Mouse (Mus musculus) ES-Bruce4 (cell line): Measurements from ENCODE around the gene Dpy19l1. TPM values are rescaled to one million over a fixed set of nuclear protein-coding genes. Genes with fewer than 3 reads are reported as not detected.

Source experiments
- H3K27ac ChIP-seq: 2 replicates; pipeline ENCODE4 v1.5.1; 2012; ENCODE audit warnings: low read length, inconsistent platforms; ENCODE audit not compliant: insufficient read depth
- H3K27me3 ChIP-seq: 2 replicates; pipeline ENCODE4 v1.6.1; 2012; ENCODE audit warnings: mild to moderate bottlenecking, low read length, inconsistent platforms; ENCODE audit not compliant: control insufficient read depth, poor library complexity, insufficient read depth, severe bottlenecking
- H3K36me3 ChIP-seq: 2 replicates; pipeline ENCODE4 v1.6.1; 2012; ENCODE audit warnings: inconsistent platforms, mild to moderate bottlenecking, low read length, moderate library complexity; ENCODE audit not compliant: control insufficient read depth, poor library complexity, insufficient read depth, severe bottlenecking
- H3K4me1 ChIP-seq: one replicate; pipeline ENCODE4 v1.8.1; 2011; ENCODE audit warnings: low read length; ENCODE audit not compliant: control insufficient read depth, insufficient read depth
- H3K4me3 ChIP-seq: 2 replicates; pipeline ENCODE4 v1.5.1; 2011; ENCODE audit warnings: low read depth, mild to moderate bottlenecking, low read length
- H3K9ac ChIP-seq: 2 replicates; pipeline ENCODE4 v1.6.1; 2012; ENCODE audit warnings: low read depth, mild to moderate bottlenecking, inconsistent platforms; ENCODE audit not compliant: poor library complexity, severe bottlenecking
- H3K9me3 ChIP-seq: replicated peaks from 2 replicates; pipeline ENCODE4 v1.6.1; 2012; ENCODE audit warnings: mild to moderate bottlenecking, low read length, inconsistent platforms; ENCODE audit not compliant: control insufficient read depth, poor library complexity, insufficient read depth, severe bottlenecking
- CTCF ChIP-seq: IDR thresholded peaks from one replicate; pipeline ENCODE4 v1.8.1; 2011; ENCODE audit warnings: low read depth, low read length
- EP300 ChIP-seq: IDR thresholded peaks from 2 replicates; pipeline ENCODE4 v1.6.1; 2011; ENCODE audit warnings: low read depth, low read length; ENCODE audit not compliant: insufficient read depth
- POLR2A ChIP-seq: IDR thresholded peaks from one replicate; pipeline ENCODE4 v1.8.1; 2011; ENCODE audit warnings: low read length; ENCODE audit not compliant: insufficient read depth
- polyA plus RNA-seq: library from polyadenylated mRNA; stranded (reverse); fragments of >200 nt; gene quantifications from 2 replicates; pipeline ENCODE4 v1.2.4, GENCODE M21; 2011; ENCODE audit warnings: low read depth; ENCODE audit not compliant: missing spikeins, insufficient read depth, insufficient read length

Dpy19l1 gene
- polyA plus RNA-seq, 1 experiment, result 39.7 TPM

DNA sequence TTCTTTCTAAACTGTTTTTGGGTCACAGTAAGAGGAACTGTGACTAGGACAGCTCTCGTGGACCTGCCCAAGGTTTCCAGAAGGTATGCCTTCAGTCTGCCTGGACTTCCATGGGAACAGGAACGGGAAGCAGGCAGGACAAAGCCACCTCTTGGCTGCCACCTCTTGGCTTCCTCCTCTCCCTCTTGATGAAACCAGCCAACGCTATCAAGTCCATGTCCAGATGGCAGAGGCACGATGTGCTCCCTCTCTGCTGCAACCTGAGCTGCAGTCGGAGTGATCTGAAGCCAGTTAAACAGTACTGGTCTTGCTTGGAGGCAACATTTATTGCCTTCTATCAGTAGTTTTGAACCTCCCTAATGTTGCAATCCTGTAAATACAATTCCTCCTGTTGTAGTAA, 84.7 kb downstream of the Dpy19l1 start:
- Histone ChIP-seq H3K9me3 (peaks cover 2% of the 10 kb centered on the region; the same call in 1 of the 2 replicates), H3K4me1 (no peaks in the 10 kb centered on the region), H3K9ac (no peak overlapping the region), H3K27ac (no peak overlapping the region), H3K36me3 (peaks cover 6% of the 10 kb centered on the region; the same call in 1 of the 2 replicates), H3K27me3 (no peaks in the 10 kb centered on the region), H3K4me3 (no peak overlapping the region)
- TF ChIP-seq POLR2A (no peak), CTCF (no peak), EP300 (no peak)

- no peak for TF ChIP-seq EP300
- no peak for TF ChIP-seq CTCF
- TF ChIP-seq POLR2A, result no peak
- H3K4me1 ChIP-seq, result no peaks in the 10 kb centered on the region
- peaks cover 2% of the 10 kb centered on the region; the same call in 1 of the 2 replicates for H3K36me3 ChIP-seq
- H3K9ac ChIP-seq, result no peak overlapping the region
- H3K27ac ChIP-seq, result no peak overlapping the region
- H3K9me3 ChIP-seq, result no peaks in the 10 kb centered on the region
- no peaks in the 10 kb centered on the region for H3K27me3 ChIP-seq
- no peak overlapping the region for H3K4me3 ChIP-seq
These were observed 91.5 kb downstream of the Dpy19l1 start for GRCm38 (mm10) chr9:24411483-24411882.

DNA sequence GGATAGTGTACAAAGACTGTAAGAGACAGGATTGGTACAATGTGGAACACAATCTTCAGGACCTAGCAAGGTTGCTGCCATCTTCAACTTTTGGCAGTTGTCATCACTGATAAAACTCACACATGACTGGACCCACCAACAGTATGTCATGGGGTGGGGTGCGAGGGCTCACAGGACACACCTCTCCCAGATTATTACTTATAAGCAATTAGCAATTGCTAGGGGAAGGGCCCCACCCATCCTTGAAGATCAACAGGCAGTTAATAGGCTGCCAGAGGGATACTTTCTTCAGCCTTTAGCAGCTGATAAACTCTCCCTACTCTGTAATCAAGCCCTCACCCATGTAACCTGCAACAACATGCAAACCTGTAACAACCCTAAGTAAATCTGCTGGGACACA, 92.5 kb downstream of the Dpy19l1 start:
- H3K4me3 ChIP-seq, result no peak overlapping the region
- no peak overlapping the region for H3K27ac ChIP-seq
- H3K9me3 ChIP-seq, result no peaks in the 10 kb centered on the region
- no peaks in the 10 kb centered on the region for H3K27me3 ChIP-seq
- no peaks in the 10 kb centered on the region for H3K4me1 ChIP-seq
- no peak overlapping the region for H3K9ac ChIP-seq
- TF ChIP-seq POLR2A (no peak), CTCF (no peak), EP300 (no peak)
- peaks cover 2% of the 10 kb centered on the region; the same call in 1 of the 2 replicates for H3K36me3 ChIP-seq

DNA sequence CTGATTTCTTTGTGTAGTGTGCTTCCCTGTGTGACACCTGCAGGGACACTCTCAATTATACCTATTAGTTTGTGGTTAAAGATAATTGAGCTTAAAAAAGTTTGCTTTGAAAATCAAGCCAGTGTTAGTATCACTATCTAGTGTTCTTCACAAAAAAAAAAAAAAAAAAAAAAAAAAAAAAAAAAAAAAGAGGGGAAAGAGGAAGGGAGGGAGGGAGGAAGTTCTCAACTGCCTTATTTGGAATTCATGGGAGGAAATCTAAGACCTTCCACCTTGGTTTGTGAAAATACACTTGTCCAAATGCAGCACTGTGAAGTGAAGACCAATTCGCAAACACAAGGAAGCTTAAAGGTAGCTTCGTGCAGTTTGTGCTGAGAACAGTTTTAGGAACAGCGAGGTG, 94.9 kb downstream of the Dpy19l1 start:
- no peaks in the 10 kb centered on the region for H3K9me3 ChIP-seq
- 0 out of 2 replicates have a peak, but pooled peaks cover 2% of the 10 kb centered on the region for H3K36me3 ChIP-seq
- no peak overlapping the region for H3K27ac ChIP-seq
- TF ChIP-seq POLR2A, result no peak
- no peaks in the 10 kb centered on the region for H3K27me3 ChIP-seq
- H3K4me3 ChIP-seq, result no peak overlapping the region
- H3K9ac ChIP-seq, result no peak overlapping the region
- H3K4me1 ChIP-seq, result no peaks in the 10 kb centered on the region

DNA sequence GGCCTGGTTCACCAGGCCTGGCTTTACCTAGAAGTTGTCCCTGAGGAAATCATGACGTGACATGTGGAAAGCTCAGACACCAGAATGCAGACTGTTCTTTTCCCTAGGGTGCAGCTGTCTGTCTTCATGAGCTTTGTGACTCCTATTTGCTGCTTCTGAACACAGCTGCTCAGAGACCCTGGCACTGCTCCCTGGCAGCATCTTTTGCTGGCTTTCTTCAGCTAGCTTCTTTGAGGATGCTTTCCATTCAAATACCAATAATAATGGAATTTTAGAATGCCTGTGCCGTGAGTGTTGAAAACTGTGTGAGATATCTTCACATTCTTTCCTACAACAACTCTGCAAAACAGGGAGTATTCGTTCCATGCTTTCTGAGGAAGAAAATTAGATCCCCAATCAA, 108.8 kb downstream of the Dpy19l1 start:
- H3K9me3 ChIP-seq, result no peaks in the 10 kb centered on the region
- TF ChIP-seq EP300, result no peak
- no peak for TF ChIP-seq POLR2A
- TF ChIP-seq CTCF, result no peak
- H3K27me3 ChIP-seq, result no peaks in the 10 kb centered on the region
- H3K9ac ChIP-seq, result no peak overlapping the region
- no peak overlapping the region for H3K27ac ChIP-seq
- no peak overlapping the region for H3K4me3 ChIP-seq
- no peaks in the 10 kb centered on the region for H3K36me3 ChIP-seq
- H3K4me1 ChIP-seq, result no peaks in the 10 kb centered on the region

- Histone ChIP-seq H3K27me3 (no peaks in the 10 kb centered on the region), H3K27ac (no peak overlapping the region), H3K4me3 (no peak overlapping the region), H3K9ac (no peak overlapping the region), H3K36me3 (no peaks in the 10 kb centered on the region), H3K9me3 (no peaks in the 10 kb centered on the region), H3K4me1 (no peaks in the 10 kb centered on the region)
- TF ChIP-seq CTCF (no peak), EP300 (no peak), POLR2A (no peak)
These were observed 112.1 kb downstream of the Dpy19l1 start for GRCm38 (mm10) chr9:24390807-24391370.
